Mouse (Mus musculus): ENCODE measurements around the gene Txndc12. TPM values are rescaled to one million over a fixed set of nuclear protein-coding genes. Genes with fewer than 3 reads are reported as not detected.
A peak's percentile ranks its signal among the peaks of the same experiment; 100 is the strongest.

Gene Txndc12
- total and polyA plus RNA-seq, 2 experiments from 2014 or later = 37.7 to 73.5 TPM

- no peak for ATAC-seq (ENCODE audit: insufficient read depth, low read depth)
- peaks cover 43% of the 10 kb centered on the region for H3K4me1 ChIP-seq (ENCODE audit: control insufficient read depth, insufficient read depth)
Observed at GRCm38 (mm10) chr4:108835496-108835895, 1.1 kb downstream of the Txndc12 start.

GRCm38 (mm10) chr4:108838031-108838430 lies 3.6 kb downstream of the Txndc12 start:
- Histone ChIP-seq H3K36me3 (replicated peaks; ENCODE audit: control insufficient read depth, insufficient read depth, low read length) (no peaks in the 10 kb centered on the region), H3K27me3 (ENCODE audit: control insufficient read depth, insufficient read depth, low read length) (no peaks in the 10 kb centered on the region), H3K4me2 (ENCODE audit: low read depth, low read length) (peak overlapping the region; percentile 40), H3K9ac (replicated peaks; ENCODE audit: low read depth, low read length) (no peak overlapping the region), H3K9me3 (replicated peaks; ENCODE audit: control insufficient read depth, low read length) (no peaks in the 10 kb centered on the region), H3K4me1 (ENCODE audit: control insufficient read depth, insufficient read depth) (peaks cover 29% of the 10 kb centered on the region), H3K27ac (ENCODE audit: low read depth) (peak overlapping the region; percentile 90), H3K4me3 (ENCODE audit: low read depth, low read length) (no peak overlapping the region)
- peak; percentile 87 for DNase-seq (ENCODE audit: low spot score)
- TF ChIP-seq CTCF (IDR thresholded peaks at IDR 0.05; ENCODE audit: low read depth) (no peak), EP300 (IDR thresholded peaks at IDR 0.05; ENCODE audit: low read depth) (no peak)
- WGBS = 24% methylated on average over 4 of the region's 4 CpGs
- ATAC-seq (ENCODE audit: insufficient read depth, low read depth) = peak; percentile 3; the same call in 1 of the 2 replicates

More at GRCm38 (mm10) chr4:108835496-108835895, 1.1 kb downstream of the Txndc12 start:
- H3K36me3 ChIP-seq (replicated peaks; ENCODE audit: control insufficient read depth, insufficient read depth, low read length) = no peaks in the 10 kb centered on the region
- 42% methylated on average over 3 of the region's 3 CpGs for WGBS
- peak; percentile 8 for DNase-seq (ENCODE audit: low spot score)
- no peaks in the 10 kb centered on the region for H3K27me3 ChIP-seq (ENCODE audit: control insufficient read depth, insufficient read depth, low read length)
- H3K9me3 ChIP-seq (replicated peaks; ENCODE audit: control insufficient read depth, low read length) = no peaks in the 10 kb centered on the region
- peak overlapping the region; percentile 96 for H3K9ac ChIP-seq (replicated peaks; ENCODE audit: low read depth, low read length)
- peak overlapping the region; percentile 84 for H3K4me3 ChIP-seq (ENCODE audit: low read depth, low read length)
- TF ChIP-seq CTCF (IDR thresholded peaks at IDR 0.05; ENCODE audit: low read depth) (no peak), EP300 (IDR thresholded peaks at IDR 0.05; ENCODE audit: low read depth) (no peak)
- H3K4me2 ChIP-seq (ENCODE audit: low read depth, low read length) = peak overlapping the region; percentile 84
- peak overlapping the region; percentile 99 for H3K27ac ChIP-seq (ENCODE audit: low read depth)

- Histone ChIP-seq H3K27me3 (ENCODE audit: control insufficient read depth, insufficient read depth, low read length) (no peaks in the 10 kb centered on the region), H3K4me1 (ENCODE audit: control insufficient read depth, insufficient read depth) (peaks cover 20% of the 10 kb centered on the region), H3K9me3 (replicated peaks; ENCODE audit: control insufficient read depth, low read length) (no peaks in the 10 kb centered on the region), H3K36me3 (replicated peaks; ENCODE audit: control insufficient read depth, insufficient read depth, low read length) (no peaks in the 10 kb centered on the region), H3K27ac (ENCODE audit: low read depth) (0 out of 2 replicates have a peak overlapping the region, but pooled peaks have one; percentile 12), H3K4me3 (ENCODE audit: low read depth, low read length) (no peak overlapping the region), H3K9ac (replicated peaks; ENCODE audit: low read depth, low read length) (no peak overlapping the region), H3K4me2 (ENCODE audit: low read depth, low read length) (no peak overlapping the region)
- 51% methylated on average over 7 of the region's 7 CpGs for WGBS
- ATAC-seq (ENCODE audit: insufficient read depth, low read depth) (no peak), DNase-seq (ENCODE audit: low spot score) (no peak)
- TF ChIP-seq CTCF (IDR thresholded peaks at IDR 0.05; ENCODE audit: low read depth) (no peak), EP300 (IDR thresholded peaks at IDR 0.05; ENCODE audit: low read depth) (no peak)
Observed at GRCm38 (mm10) chr4:108841920-108842578, 7.6 kb downstream of the Txndc12 start.

- ATAC-seq (ENCODE audit: insufficient read depth, low read depth) = no peak
- Histone ChIP-seq H3K27me3 (ENCODE audit: control insufficient read depth, insufficient read depth, low read length) (no peaks in the 10 kb centered on the region), H3K4me3 (ENCODE audit: low read depth, low read length) (no peak overlapping the region), H3K36me3 (replicated peaks; ENCODE audit: control insufficient read depth, insufficient read depth, low read length) (no peaks in the 10 kb centered on the region), H3K4me1 (ENCODE audit: control insufficient read depth, insufficient read depth) (peaks cover 13% of the 10 kb centered on the region), H3K9me3 (replicated peaks; ENCODE audit: control insufficient read depth, low read length) (no peaks in the 10 kb centered on the region), H3K27ac (ENCODE audit: low read depth) (no peak overlapping the region), H3K4me2 (ENCODE audit: low read depth, low read length) (no peak overlapping the region), H3K9ac (replicated peaks; ENCODE audit: low read depth, low read length) (no peak overlapping the region)
- no peak for DNase-seq (ENCODE audit: low spot score)
- TF ChIP-seq EP300 (IDR thresholded peaks at IDR 0.05; ENCODE audit: low read depth) (no peak), CTCF (IDR thresholded peaks at IDR 0.05; ENCODE audit: low read depth) (no peak)
Observed at GRCm38 (mm10) chr4:108843336-108843735, 8.9 kb downstream of the Txndc12 start.

GRCm38 (mm10) chr4:108845824-108846569 lies 11.6 kb downstream of the Txndc12 start:
- Histone ChIP-seq H3K9me3 (replicated peaks; ENCODE audit: control insufficient read depth, low read length) (no peaks in the 10 kb centered on the region), H3K9ac (replicated peaks; ENCODE audit: low read depth, low read length) (no peak overlapping the region), H3K27ac (ENCODE audit: low read depth) (no peak overlapping the region), H3K36me3 (replicated peaks; ENCODE audit: control insufficient read depth, insufficient read depth, low read length) (peaks cover 5% of the 10 kb centered on the region; the same call in 1 of the 2 replicates), H3K27me3 (ENCODE audit: control insufficient read depth, insufficient read depth, low read length) (no peaks in the 10 kb centered on the region), H3K4me3 (ENCODE audit: low read depth, low read length) (no peak overlapping the region), H3K4me2 (ENCODE audit: low read depth, low read length) (no peak overlapping the region), H3K4me1 (ENCODE audit: control insufficient read depth, insufficient read depth) (peaks cover 19% of the 10 kb centered on the region)
- 72% methylated on average over 5 of the region's 5 CpGs for WGBS
- ATAC-seq (ENCODE audit: insufficient read depth, low read depth) = no peak
- TF ChIP-seq EP300 (IDR thresholded peaks at IDR 0.05; ENCODE audit: low read depth) (no peak), CTCF (IDR thresholded peaks at IDR 0.05; ENCODE audit: low read depth) (no peak)
- no peak for DNase-seq (ENCODE audit: low spot score)

Measured in heart, postnatal 0 days (tissue).